Mouse (Mus musculus): ENCODE data around the gene Ucn. TPM values are rescaled to one million over a fixed set of nuclear protein-coding genes. Genes with fewer than 3 reads are reported as not detected.
A peak's percentile ranks its signal among the peaks of the same experiment; 100 is the strongest.

Gene Ucn
- total RNA-seq, 2 experiments from 2014 or later: not detected

DNA sequence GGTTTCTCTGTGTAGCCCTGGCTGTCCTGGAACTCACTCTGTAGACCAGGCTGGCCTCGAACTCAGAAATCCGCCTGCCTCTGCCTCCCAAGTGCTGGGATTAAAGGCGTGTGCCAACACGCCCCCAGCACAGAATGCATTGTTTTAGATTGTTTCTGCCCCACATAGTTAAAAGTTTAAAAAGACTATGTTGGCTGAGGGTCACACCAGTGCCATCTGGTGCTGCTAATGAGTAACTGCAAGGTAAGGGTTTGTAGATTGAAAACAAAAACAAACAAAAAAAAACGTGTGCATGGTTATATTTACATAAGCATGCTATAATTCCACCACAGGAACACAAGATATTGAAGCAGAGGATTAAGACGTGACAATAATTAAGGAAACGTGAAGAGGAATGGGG, 27.8 kb downstream of the Ucn start:
- DNase-seq (ENCODE audit: low spot score in 2 of 2): peak in 1 of 2 experiments; percentile 31

DNA sequence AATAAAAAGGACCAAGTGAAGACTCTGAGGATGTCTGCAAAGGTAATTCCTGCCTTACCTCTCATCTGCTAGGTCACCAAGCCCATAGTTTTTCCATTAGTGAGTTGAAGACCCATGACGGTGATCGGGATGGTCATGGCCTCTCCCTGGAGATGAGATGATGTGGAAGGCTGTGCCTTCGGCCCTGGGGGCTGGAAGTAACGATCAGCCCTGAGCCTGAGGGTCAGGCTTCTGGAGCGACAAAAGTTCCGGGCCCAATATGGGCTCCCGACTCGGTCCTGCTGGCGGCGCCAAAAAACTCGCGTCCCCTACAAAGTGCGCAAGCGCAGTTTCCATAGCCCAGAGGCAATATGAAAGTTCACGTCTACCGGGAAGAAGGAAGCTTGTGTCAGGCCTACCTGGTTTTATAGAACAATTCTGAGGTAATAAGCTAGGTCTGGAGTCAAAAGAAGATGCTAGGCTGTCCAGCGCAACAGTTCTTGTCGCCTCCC, 30.6 kb downstream of the Ucn start, which contains the start of gene Slc30a3:
Gene Slc30a3, minus strand, starts transcription at position 238 of the 491 bp plus-strand sequence.
- no peak for DNase-seq (ENCODE audit: low spot score in 2 of 2)

DNA sequence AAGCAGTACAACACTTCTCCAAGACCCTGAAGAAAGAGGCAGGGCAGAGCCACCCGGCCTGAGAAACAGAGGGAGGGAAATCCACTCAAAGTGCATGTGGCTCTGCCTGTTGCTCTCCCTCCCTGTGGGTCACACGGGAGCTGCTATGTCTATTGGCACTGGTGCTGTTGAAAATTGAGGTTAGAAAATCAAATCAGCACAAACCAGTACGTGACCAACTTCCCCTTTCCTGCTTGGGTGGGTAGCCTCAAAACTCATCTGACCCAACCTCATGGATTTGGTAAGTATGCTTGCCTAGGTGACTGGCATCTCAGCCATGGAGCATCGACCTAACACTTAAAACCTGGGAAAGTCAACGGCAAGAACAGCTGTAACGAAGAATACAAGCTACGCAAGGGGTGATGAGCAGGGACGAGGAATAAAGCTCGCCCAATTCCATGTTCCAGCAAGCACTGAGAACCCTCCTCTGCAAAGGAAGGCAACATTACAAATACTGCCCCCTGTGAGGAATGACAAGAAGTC, 32.8 kb downstream of the Ucn start, which contains the start of gene Dnajc5g:
Gene Dnajc5g, plus strand, starts transcription at position 472 of the 522 bp plus-strand sequence.
- DNase-seq (ENCODE audit: low spot score in 2 of 2): no peak

DNA sequence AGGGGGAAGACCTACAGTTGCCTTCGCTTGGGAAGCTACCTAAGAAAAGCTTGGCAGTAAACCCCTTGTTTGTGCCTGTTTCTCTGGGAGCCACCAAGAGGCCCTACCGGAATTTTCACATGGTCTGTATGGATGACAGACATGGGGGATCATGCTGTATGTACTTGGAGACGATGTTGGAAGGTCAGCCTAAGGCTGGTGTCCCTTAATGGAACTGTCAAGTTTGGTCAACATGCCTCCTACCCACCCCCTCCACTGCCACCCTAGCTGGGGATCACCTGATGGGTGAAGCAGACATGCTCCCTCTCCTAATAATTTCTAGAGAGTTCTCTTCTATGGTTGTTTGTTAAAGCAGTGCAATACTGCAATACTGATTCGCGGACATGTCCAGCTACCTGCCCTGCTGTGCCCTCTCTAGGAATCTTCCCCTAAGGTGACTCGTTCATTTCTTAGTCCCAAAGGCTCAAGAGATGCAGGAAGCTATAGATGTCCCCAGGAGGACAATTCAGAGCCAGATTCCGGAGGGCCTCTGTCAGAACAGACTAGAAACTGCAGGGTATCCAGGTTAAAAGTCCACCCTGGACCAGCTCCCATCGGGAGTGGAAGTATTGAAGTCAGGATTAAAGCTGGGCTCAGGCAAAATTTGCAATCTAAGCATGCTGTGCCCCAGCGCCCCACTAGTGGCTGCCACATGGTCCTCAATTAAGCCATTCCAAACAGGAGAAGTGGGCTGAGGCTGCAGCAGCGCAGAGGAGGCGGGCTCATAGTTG, 42.7 kb downstream of the Ucn start:
- no peak for DNase-seq (ENCODE audit: low spot score in 2 of 2)

DNA sequence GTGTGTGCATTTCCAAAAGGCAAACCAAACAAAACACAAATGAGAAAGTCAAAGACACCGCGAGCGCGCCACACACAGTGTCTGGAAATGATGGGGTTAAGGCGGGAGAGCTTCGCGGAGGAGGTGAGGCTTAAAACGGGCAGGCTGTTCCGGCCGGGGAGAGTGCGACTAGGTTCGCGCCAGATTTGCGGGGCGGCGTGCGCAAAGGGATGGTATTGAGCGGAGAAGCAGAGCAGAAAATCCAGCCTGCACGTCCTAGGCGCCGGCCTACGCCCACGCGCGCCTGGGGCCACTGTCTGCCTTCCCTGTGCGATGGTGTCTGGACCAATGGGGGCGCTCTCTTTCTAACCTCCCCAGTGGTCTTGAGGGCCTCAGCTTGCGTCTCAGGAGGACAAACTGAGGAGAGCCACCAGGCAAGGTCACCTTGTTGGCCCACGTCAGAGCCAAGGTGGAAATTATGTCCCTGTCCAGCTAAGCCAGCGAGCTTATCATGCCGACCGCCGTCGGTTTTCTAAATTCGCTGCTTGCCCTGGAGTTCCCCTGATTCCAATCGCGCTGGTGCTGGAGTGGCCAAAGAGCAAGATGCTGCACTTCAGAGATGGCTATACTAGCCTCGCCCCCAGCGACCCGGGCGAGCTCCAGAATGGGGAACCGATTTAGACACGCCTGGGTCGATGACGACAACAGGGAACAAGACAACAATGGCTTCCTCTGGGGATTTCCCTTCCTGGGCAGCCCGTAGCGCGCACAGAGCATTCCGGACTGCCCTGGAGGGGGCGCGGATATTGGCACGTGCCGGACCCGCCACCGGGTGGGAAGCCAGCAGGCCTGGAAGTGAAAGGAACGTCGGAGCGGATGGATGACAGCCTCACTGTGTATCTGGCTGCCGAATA, 43.6 kb downstream of the Ucn start:
- DNase-seq (ENCODE audit: low spot score in 2 of 2): peak in 1 of 2 experiments; percentile 52

DNA sequence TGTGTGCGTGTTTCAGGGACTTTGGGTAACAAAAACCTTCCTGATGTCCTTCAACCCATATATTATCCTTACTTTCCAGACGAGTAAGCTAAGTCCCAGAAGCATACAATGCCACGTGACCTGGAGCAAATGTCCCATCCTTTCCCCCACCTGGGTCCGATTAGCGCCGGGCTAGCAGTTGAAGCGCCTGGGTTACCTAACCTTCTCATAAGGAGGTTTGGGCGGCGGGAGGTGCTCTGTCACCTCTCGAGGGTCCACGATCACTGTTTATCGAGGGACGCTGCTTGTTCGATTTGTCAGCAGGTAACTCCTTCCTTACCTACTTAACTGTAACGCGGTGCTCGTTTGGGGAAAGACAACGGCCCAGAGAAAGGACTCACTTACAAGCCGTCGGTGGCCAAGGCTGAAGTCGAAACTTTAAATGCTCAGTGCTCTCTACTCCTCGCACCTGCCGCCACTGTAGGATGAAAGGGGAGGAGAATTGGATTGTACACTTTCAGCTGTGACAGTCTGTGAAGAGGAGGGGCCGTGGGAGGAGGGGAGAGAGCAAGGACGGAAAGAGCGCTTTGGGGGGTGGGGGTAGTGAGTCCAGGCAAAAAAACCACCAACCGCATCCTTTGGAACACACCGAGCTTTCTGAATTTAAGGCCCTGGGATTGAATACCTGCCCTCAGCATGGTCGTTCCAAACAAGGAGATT, 44.4 kb downstream of the Ucn start:
- DNase-seq (ENCODE audit: low spot score in 2 of 2): peak in 1 of 2 experiments; percentile 43

DNA sequence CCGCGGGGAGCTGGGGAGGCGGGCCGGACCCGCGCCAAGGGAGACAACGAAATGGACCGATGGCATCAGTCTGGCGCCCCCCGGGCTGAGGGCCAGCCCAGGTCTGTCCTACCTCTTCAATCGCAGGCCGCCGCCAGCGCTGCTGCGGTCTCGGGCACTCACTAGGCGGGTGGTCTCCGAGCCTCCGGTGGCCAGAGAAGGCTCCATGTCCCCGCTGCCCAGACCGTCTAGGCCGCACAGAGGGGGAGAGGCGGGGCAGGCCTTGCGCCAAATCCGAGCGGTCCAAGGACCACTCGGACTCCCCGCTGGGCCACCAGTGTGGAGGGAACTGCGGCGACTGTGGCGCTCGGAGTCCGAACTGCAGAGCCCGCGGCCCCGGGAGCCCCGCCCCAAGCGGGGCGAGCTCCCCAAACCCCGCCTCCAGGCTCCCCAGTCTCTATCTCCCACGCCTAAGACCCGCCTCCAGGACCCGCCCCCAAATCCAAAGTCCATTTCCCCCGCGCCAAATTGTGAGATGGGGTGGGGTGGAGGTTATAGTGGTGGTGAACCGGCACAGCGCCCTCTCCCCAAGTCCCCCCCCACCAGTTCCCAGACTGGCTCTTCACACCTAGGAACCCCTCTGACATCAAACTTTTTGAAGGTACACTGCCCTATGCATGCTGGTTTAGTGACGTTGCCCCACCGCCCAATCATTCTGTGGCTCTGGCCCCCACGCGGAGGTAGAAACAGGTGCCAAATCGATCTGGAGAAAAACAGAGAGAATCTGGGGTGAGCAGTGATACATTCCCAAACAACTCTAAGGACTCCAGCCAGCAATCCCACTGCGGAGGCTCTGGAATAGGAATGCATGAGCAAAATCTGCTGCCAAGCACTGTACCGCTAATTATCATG, 45.2 kb downstream of the Ucn start:
- DNase-seq (ENCODE audit: low spot score in 2 of 2): peak; percentile 67 to 75

DNA sequence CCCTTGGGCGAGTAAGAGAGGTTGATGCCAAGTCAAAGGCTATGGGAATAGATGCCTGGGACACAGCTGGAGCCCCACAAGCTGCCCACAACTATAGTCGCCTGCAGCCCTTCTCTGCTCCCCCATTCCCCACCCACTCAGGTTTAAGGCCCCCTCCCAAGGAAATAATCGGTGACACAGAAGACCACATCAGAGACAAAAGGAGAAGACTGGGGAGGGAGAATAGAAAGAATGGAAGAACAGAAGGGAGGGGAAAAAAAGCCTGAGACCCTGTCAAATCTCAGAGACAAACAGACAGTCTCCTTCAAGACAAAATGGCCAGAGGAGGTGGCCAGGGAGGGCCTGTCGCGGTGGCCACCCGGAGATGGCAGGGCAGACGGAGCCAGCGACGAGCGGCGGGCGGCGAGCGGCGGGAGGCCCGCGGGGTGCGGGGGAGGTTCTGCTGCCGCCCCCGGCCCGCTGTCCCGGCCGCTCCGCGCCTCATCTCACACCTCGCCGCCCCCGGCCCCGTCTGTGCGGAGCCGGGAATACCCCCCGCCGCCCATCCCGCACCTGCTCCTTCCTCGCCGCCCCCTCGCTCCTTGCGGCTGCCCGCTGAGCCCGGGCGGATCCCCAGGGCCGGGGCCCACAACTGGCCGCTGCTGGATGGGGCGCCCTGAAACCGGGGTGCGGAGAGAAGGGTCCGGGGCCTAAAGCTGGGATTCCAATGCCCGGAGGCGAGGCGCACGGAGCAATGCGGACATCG, 46.2 kb downstream of the Ucn start:
- DNase-seq (ENCODE audit: low spot score in 2 of 2): peak in 1 of 2 experiments; percentile 78

Other genes starting within 250 kb of the Ucn start
- 10 to 100 TPM; 97.5 to 98.5 TPM for gene Ost4, start 231.0 kb downstream of the Ucn start, total RNA-seq (2021)
- 1 to 10 TPM; 1.9 TPM for gene Emilin1, start 225.4 kb downstream of the Ucn start, total RNA-seq (2021)
- 10 to 100 TPM; 14.8 to 16.3 TPM for gene Khk, start 217.4 kb downstream of the Ucn start, total RNA-seq (2021)
- gene Cgref1, start 193.2 kb downstream of the Ucn start, total RNA-seq (2021): 10 to 100 TPM; 15.0 to 16.2 TPM
- 100 to 1,000 TPM; 119 to 125 TPM for gene Preb, start 178.5 kb downstream of the Ucn start, total RNA-seq (2021)
- under 1 TPM; 0.12 to 0.30 TPM for gene Tcf23, start 170.2 kb downstream of the Ucn start, total RNA-seq (2021)
- 10 to 100 TPM; 68.1 to 70.0 TPM for gene Atraid, start 90.5 kb downstream of the Ucn start, total RNA-seq (2021)
- gene Slc5a6, start 89.9 kb downstream of the Ucn start, total RNA-seq (2021): 10 to 100 TPM; 14.9 to 17.6 TPM
- 10 to 100 TPM; 20.0 to 20.9 TPM for gene Cad, start 84.0 kb downstream of the Ucn start, total RNA-seq (2021)
- not detected for gene Dnajc5g, start 32.5 kb downstream of the Ucn start, total RNA-seq (2021)
- gene Slc30a3, start 30.6 kb downstream of the Ucn start, total RNA-seq (2021): 10 to 100 TPM; 84.1 to 93.8 TPM
- not detected for gene Trim54, start 22.1 kb downstream of the Ucn start, total RNA-seq (2021)
- 10 to 100 TPM; 57.4 to 61.8 TPM for gene Mpv17, start 15.4 kb upstream of the Ucn start, total RNA-seq (2021)
- 1 to 10 TPM; 3.6 to 3.8 TPM for gene Gm29609, start 41.1 kb upstream of the Ucn start, total RNA-seq (2021)
- gene Gtf3c2, start 41.3 kb upstream of the Ucn start, total RNA-seq (2021): 10 to 100 TPM; 57.7 to 60.9 TPM
- gene Snx17, start 54.4 kb upstream of the Ucn start, total RNA-seq (2021): 10 to 100 TPM; 75.2 to 81.6 TPM
- 10 to 100 TPM; 39.0 to 39.5 TPM for gene Eif2b4, start 54.6 kb upstream of the Ucn start, total RNA-seq (2021)
- gene Zfp513, start 63.5 kb upstream of the Ucn start, total RNA-seq (2021): 10 to 100 TPM; 27.1 to 28.2 TPM
- 10 to 100 TPM; 69.6 to 73.3 TPM for gene Ppm1g, start 81.9 kb upstream of the Ucn start, total RNA-seq (2021)
- 10 to 100 TPM; 83.8 to 86.3 TPM for gene Nrbp1, start 102.0 kb upstream of the Ucn start, total RNA-seq (2021)
- not detected for gene Gm9970, start 102.4 kb upstream of the Ucn start, total RNA-seq (2021)
- 1 to 10 TPM; 2.2 to 4.0 TPM for gene Krtcap3, start 112.9 kb upstream of the Ucn start, total RNA-seq (2021)
- 10 to 100 TPM; 79.3 to 86.3 TPM for gene Ift172, start 152.3 kb upstream of the Ucn start, total RNA-seq (2021)
- gene Fndc4, start 157.3 kb upstream of the Ucn start, total RNA-seq (2021): 100 to 1,000 TPM; 159 to 188 TPM
- gene Gckr, start 158.6 kb upstream of the Ucn start, total RNA-seq (2021): not detected

Measured in layer of hippocampus, adult 18-20 months (tissue).